Mouse (Mus musculus) fat pad, adult 2 months (tissue): ENCODE measurements around the gene Nfya.

Experiments used
- DNase-seq: peaks from one replicate; pipeline ENCODE4 v3.0.0-alpha.2; 2011; ENCODE audit warnings: low read depth, low spot score; ENCODE audit errors: extremely low read depth

Nfya gene

DNA sequence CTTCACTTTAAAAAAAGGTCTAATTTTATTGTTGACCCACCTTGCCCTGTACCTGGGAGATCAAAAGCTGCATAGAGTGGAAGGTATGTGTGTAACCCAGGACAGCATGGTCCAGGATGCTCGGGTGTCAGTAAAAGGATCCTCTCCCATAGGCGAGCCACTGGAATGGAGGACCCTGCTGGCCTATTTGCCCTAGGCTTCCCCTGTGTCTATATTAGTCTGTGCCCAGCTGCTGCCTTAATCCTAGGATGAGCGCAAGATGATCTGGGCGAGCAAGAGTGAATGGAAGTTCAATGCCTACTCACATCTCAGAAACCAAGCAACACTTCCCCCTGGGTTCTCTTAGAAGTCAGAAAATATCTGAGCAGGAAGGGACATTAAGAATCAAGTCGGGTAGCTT, 21.3 kb upstream of the Nfya start:
- no peak for DNase-seq

- no peak for DNase-seq
Observed at GRCm38 (mm10) chr17:48430394-48430793, 20.7 kb upstream of the Nfya start.

GRCm38 (mm10) chr17:48427852-48428530, 18.3 kb upstream of the Nfya start:
- no peak for DNase-seq

DNA sequence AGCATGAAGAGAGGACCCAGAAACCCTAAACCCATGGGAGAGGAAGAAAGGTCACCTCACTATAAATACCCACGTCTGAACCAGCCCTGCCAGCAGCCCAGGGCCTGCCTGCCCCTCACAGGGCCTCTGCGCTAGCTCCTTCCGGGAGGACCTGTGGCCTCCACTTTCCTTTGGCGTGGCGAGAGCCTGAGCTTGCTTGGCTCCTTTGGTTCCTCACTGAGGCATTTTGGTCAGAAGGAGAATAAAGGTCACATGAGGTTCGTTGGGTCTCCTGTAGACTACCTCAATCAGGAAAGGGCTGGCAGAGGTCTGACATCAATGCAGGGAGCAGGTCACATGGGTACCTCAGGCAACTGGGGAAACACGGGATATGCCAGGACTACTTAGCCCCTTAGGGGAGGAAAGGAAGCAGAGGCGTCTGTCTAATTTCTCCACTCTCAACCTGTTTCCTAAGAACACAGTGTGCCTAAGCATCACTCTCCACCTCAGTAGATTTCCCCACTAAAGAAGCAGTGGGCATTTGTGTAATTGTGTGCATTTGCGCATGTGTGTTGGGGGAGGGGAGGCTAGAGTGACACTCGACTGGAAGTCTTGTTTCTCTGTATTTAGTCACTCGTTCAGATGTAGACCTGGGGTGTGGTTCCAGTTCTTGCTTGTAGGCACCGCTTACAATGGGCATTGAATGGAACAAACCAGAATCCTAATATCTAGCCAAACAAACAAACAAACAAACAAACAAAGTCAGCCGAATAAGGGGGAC, 17.5 kb upstream of the Nfya start:
- DNase-seq = no peak

DNA sequence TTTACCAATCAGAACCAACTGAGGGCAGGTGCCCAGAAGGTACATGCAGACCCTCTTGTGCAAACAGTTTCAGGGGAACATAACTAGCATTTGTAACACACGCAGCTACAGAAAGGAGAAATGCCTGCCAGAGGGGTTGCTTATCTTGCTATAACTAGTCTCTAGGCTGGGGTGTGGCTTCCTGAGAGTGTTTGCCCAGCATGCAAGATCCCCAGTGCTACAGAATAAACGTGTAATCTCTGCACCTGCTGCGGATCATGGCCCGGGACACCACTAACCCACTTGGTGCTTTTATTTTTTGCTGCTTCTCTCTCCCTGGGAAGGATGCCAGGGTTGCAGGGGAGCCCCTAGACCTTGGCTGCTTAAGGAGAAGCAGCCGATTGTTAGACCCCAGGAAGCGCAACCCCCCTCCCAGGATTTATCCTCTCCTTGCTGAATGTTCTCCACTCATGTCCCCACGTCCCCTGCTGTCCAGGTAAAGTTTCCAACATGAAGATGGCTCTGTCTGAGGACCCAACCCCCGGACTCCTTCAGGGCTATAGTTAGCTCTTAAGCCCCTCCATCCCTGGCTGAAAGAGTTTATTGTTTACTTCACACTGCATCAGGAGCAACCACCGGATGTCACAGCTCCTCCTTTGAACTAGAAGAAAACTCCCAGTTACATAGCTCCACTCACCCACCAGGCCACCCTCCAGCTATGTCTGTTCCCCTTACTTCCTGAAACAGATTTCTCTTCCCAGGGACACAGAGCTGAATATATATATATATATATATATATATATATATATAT, 16.3 kb upstream of the Nfya start:
- no peak for DNase-seq

DNA sequence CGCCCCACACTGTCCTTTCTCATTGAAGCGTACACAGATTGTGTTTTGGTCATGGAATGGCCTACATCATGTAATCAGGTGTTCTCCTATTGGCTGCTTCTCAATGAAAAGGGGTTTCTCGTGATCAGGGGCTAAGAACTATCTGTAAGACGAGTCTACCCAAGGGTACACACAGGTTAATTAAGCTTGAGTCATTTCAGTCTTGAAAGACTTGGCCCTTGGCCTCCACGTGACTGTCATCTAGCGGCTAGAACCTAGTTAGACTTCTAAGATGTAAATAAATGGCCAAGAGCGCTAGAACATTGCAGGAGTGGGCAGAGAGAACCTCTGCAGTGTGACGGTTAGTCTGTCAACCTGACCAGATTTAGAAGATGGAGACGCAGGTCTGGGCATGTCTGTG, 14.5 kb upstream of the Nfya start:
- no peak for DNase-seq

- no peak for DNase-seq
Observed at GRCm38 (mm10) chr17:48419571-48419970, 9.9 kb upstream of the Nfya start.

GRCm38 (mm10) chr17:48418781-48419180, 9.1 kb upstream of the Nfya start:
- no peak for DNase-seq

- no peak for DNase-seq
Observed at GRCm38 (mm10) chr17:48418174-48418573, 8.5 kb upstream of the Nfya start.

GRCm38 (mm10) chr17:48417521-48417920, 7.8 kb upstream of the Nfya start:
- no peak for DNase-seq

DNA sequence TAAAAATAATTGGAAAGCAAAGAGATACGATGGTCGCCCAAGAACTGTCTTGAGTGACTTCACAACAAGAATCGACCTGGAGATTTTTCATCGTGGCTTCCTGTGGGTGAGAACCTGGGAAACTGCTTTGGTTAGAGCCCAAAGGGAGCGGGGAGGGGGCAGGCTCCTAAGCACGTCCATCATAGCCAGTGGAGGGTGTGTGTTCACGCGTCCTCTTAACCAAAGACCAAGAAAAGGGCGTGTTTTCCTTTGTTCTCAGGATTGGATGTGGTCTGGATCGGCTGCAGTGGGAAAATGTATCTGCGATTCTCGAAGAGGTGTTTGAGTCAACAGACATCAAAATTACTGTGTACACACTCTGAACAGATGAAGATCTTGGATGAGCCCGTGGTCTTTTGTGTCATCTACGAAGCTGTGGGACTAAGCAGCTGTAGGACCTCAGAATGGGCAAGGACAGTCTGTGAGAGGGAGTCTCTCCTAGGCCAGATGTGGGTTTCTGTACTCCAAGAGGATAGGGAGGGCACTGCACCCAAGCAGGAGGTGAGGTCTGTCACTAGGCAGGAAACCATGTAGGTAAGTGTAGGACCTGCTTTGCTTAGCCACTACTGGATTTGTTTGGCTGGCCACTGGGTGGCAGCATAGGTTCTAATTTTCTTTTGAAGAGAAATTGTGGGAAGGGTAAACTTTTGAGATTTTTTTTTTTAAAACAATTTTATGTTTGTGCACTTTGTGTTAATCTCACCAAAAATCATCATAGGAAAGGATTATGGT, 6.9 kb upstream of the Nfya start:
- no peak for DNase-seq

DNA sequence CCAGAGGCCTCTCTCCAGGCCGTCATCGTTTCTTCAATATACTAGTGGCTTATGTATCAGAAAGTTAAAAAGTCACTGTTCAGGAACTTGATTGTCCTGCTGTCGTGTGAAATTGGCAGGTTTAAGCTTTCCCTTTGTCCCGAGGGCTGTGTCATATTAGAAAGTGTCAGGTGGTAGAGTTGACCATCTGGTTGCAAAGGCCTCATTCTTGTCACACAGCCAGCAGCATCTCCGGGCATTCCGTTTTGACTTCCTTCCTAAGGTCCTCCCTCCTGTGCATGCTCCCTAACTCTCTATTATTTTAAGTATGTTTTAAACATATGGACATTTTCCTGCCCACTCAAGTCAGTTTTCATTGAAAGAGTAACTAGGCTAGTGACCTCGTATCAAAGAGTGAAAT, 6.3 kb upstream of the Nfya start:
- DNase-seq = no peak

- DNase-seq = no peak
Observed at GRCm38 (mm10) chr17:48411241-48411640, 1.5 kb upstream of the Nfya start.

DNA sequence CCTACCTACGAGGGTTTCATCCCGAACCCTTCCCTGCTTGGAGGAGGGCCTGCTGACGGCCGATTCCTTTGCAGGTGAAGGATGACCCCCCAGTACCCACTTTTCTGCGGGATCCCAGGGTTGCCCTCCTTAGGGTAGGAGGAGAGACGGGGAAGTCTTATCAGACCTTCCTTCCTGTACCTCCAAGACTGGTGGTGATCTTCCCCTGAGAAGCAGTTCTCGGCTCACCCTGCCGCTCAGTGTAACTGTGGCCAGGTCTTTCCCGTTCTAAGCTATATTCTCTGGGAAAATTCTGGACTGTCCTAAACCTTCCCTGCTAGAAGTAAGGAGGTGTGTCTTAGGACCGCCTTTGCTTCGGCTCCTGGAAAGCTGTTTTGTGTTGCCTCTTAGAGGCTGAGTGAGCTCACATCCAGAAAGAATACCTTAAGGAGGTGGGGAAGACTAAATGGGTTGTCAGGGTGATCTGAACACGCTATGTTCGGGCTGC, 636 bp upstream of the Nfya start:
- no peak for DNase-seq

DNA sequence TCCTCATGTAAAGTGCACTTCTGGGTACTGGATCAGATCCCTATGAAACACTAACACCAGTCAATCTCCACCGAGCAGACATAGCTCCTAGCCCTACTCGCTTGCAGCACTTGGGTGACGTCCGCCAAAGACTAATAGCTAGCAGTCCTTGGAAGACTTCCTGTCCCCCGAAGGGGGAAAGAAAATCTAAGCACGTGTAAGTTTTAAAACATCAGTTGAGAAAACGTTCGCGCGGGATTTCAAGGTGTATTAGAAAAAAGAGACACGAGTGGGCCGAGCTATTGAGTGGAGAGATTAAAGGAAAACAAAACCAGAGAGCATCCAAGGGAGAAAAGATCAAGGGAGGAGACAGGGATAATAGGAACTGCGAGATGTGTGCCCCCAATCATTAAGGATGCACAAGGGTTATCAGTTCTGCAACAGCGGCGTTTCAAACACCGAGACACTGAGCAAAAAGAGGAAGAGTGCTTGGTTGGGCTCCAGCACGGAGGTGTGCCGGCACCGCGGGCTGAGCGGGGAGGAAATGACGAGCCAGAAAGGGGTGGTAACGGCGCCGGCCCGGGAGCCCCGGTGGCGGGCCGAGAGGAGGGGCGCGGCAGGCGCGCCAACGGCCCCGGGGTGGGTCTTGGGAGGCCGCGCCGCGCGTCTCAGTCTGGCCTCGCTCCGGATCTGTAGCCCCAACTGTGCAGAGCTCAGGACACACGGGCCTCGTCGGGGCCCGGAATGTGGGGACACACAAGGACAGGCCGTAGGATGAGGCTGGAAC, 997 bp downstream of the Nfya start:
- no peak for DNase-seq

DNA sequence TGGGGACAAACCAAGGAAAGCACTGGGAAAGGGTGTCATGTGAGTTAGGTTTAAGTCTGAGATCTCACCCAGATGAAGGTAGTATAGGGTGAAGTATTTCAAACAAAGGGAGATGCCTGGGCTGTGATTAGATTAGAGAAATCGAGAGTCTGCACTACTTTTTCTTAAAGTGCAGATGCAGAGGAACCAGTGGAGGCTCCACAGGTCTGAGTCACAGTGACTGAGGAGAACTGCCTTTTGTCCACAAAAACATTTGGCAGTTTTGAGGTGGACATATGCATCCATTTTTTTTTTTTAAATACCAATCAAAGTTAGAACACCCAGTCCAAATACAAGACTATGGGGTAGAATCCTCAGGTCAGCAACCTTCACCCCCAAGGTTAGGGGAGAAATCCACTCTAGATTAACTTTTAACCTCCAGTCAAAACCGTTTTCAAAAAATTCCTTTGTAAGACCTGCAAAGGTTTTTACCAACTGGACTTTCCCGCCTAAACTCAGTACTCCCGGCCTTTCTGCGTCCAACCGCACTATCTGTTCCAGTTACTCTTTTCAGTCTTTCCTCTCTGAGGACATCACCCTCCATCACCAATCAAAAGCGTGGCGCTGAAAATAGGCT, 1.7 kb downstream of the Nfya start:
- no peak for DNase-seq

DNA sequence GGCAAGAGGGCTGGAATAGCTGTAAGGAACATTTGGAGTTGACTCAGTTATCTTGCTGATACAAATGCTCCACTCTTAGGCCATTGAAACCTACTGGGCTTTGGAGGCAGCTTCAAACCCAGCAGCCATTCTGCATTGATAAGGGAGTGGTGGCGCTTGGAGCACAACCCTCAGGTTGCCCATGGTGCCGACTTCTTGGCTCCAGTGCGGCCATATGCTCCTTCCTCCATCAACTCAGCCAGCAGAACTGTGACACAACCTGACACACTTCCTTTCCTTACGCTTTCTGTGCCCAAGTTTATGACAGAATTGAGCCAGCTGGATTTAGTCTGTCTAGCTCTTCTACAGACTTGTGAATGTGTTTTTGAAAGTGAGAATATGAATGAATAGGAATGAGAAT, 2.6 kb downstream of the Nfya start:
- no peak for DNase-seq

- no peak for DNase-seq
Observed at GRCm38 (mm10) chr17:48404706-48405105, 5.0 kb downstream of the Nfya start.

DNA sequence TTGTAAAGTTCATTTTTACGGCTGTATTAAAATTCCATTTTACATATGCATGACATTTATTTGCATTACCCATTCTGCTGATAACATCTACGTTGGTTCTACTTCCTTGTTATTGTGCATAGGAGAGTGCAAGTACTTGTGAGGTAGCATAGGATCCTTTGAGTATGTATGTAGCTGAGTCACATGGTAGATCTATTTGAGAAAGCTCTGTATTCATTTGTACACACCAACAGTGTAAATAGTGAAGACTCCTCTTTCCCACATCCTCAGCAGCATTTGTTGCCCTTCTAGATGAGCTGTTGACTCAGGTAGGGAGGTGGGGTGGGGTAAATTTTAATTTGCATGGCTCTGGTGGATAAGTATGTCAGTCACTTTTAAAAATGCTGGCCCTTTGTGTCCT, 5.9 kb downstream of the Nfya start:
- no peak for DNase-seq

GRCm38 (mm10) chr17:48402751-48403150, 7.0 kb downstream of the Nfya start:
- no peak for DNase-seq
